Mouse (Mus musculus) stomach, embryonic 14.5 days (tissue): Measurements from ENCODE around the gene Thra. TPM values are rescaled to one million over a fixed set of nuclear protein-coding genes. Genes with fewer than 3 reads are reported as not detected.

ENCODE experiments used
- ATAC-seq: fragments of 200-750 bp; cut with Nextera tagmentation; 2 replicates; pipeline ENCODE4 v1.8.0; 2017; ENCODE audit warnings: low read depth, moderate TSS enrichment; ENCODE audit not compliant: insufficient number of reproducible peaks, insufficient read depth, low FRiP score
- H3K27ac ChIP-seq: fragments of 300-500 bp; sonication (generic); 2 replicates; pipeline ENCODE4 v1.5.1; 2014; ENCODE audit warnings: mild to moderate bottlenecking, low read length, moderate library complexity, mixed read lengths
- H3K27me3 ChIP-seq: fragments of 300-500 bp; sonication (generic); 2 replicates; pipeline ENCODE4 v1.6.1; 2014; ENCODE audit warnings: low read length, control low read depth, mixed read lengths; ENCODE audit not compliant: control insufficient read depth, insufficient read depth
- H3K36me3 ChIP-seq: fragments of 300-500 bp; sonication (generic); 2 replicates; pipeline ENCODE4 v1.6.1; 2014; ENCODE audit warnings: mild to moderate bottlenecking, control low read depth, low read length, moderate library complexity, mixed read lengths; ENCODE audit not compliant: control insufficient read depth, insufficient read depth
- H3K4me1 ChIP-seq: fragments of 300-500 bp; sonication (generic); 2 replicates; pipeline ENCODE4 v1.6.1; 2014; ENCODE audit warnings: low read length, control low read depth, mixed read lengths; ENCODE audit not compliant: control insufficient read depth, insufficient read depth
- H3K4me2 ChIP-seq: fragments of 300-500 bp; sonication (generic); replicated peaks from 2 replicates; pipeline ENCODE4 v1.6.1; 2014; ENCODE audit warnings: low read depth, low read length, control low read depth
- H3K4me3 ChIP-seq: fragments of 300-500 bp; sonication (generic); 2 replicates; pipeline ENCODE4 v1.5.1; 2014; ENCODE audit warnings: low read depth, low read length, control low read depth
- H3K9ac ChIP-seq: fragments of 300-500 bp; sonication (generic); replicated peaks from 2 replicates; pipeline ENCODE4 v1.6.1; 2014; ENCODE audit warnings: low read depth, mild to moderate bottlenecking, control low read depth, low read length, moderate library complexity, mixed read lengths
- H3K9me3 ChIP-seq: fragments of 300-500 bp; sonication (generic); 2 replicates; pipeline ENCODE4 v1.6.1; 2016; ENCODE audit warnings: low read depth, low read length, control low read depth; ENCODE audit not compliant: control insufficient read depth
- WGBS: fragments of 180-500 bp; shearing (Covaris S2); extraction: QIAGEN DNeasy Blood & Tissue Kit; methylation state at CpG from one replicate; pipeline ENCODE4 v1.1.7; 2014; 5-methylcytosine and 5-hydroxymethylcytosine counted together
- polyA plus RNA-seq: library from polyadenylated mRNA; unstranded; fragments of >200 nt; fragmentation: Nextera tagmentation; extraction: Ambion mirVana; gene quantifications from 2 replicates; pipeline ENCODE4 v1.2.1, GENCODE M21; 2014

Gene Thra
- polyA plus RNA-seq, 1 experiment from 2014 or later, result 62.9 TPM

DNA sequence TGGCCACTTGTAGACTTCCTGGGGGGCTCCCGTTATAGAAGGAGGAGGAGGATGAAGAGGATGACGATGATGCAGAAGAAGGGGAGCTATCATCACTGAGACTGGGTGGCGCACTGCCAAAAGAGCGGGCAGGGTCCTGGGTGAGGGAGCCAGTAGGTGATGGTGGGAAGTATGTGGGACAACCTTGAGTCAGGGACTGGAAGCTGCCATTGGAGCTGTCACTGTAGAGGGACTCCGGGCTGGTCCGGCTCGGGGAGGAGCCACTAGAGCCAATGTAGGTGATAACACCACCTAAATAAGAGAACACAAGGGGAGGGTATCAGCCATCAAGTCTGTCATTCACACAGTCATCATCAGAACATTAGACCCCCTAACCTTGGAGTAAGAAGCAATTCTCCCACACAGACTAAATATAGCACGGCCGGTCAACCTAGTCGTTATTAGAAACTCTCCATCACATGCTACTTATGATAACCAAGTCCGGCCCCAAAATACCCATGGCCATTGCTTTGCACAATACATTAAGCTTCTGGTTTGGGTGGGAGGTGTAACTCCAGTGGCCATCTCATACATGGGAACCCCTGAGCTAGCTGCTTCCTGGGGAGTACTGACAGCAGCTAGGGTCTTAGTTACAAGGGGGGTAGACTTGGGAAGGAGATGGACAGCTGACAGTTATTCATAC, 31.5 kb downstream of the Thra start:
- no peak overlapping the region for H3K4me2 ChIP-seq
- no peak for ATAC-seq
- H3K27me3 ChIP-seq, result no peaks in the 10 kb centered on the region
- H3K4me3 ChIP-seq, result no peak overlapping the region
- WGBS, result 88% methylated on average over 11 of the region's 11 CpGs
- H3K27ac ChIP-seq, result no peak overlapping the region
- peaks cover 49% of the 10 kb centered on the region for H3K4me1 ChIP-seq
- no peak overlapping the region for H3K9ac ChIP-seq
- H3K36me3 ChIP-seq, result peaks cover 21% of the 10 kb centered on the region
- no peaks in the 10 kb centered on the region for H3K9me3 ChIP-seq

DNA sequence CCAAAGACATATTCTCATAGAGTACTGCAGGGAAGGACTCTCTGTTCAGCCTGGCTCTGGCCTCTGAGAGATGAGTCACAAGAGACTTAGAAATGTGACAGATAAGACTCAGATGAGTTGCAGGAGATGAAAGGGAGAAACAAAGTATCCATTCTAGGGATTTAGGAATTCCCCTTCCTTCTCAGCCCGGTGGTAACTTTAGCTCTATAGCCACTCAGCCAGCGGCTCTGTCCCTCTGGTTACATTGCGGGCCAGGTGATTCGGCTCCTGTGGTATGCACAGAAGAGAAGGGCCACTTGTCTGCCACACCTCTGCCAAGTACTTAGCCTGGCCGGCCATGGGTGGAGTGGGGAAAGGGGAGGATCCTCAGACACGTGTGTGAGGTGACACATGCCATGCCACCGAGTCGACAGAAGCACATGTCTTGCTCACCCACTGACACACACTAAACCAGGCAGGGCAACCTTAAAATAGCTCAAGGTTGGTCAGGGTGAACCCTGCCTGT, 32.3 kb downstream of the Thra start:
- no peak overlapping the region for H3K27ac ChIP-seq

DNA sequence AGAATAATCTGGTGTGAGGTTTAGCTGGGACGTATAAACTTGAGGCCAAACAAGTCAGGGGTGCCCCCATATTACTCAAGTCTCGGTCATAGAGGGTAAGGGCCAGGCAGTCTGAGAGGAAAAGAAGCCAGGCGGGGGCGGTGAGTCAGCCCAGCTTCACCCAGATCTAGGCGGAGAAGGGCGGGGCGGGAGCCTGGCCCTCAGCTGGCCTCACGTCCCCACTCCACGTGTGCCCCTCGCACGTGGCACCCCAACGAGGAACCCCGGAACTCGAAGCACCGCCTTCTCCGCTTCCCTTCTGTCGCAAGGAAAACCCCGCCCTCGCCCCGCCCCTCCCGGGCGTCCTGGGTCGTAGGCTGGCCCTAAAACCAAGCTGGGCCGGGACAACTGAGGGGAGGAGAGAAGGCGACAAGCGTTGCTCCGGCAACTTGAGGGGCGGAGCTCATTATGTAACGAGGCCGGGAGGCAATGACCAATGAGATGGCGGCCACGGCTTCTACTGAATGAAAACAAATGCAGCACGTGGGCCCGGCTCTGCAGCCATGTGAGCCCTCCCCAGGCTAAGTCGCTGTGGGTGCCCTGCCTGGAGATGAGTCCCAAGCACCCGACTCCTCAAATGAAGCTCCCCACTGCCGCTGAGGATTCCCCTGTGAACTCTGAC, 33.3 kb downstream of the Thra start:
- Histone ChIP-seq H3K4me3 (peak overlapping the region; percentile 28), H3K9me3 (no peaks in the 10 kb centered on the region), H3K4me2 (peak overlapping the region; percentile 47), H3K4me1 (peaks cover 40% of the 10 kb centered on the region), H3K27ac (peak overlapping the region; percentile 17; the same call in 1 of the 2 replicates), H3K36me3 (peaks cover 15% of the 10 kb centered on the region), H3K9ac (no peak overlapping the region; the same call in 1 of the 2 replicates), H3K27me3 (no peaks in the 10 kb centered on the region)
- peak; percentile 85 for ATAC-seq
- WGBS, result under 1% methylated on average over 37 of the region's 37 CpGs

More for the DNA sequence above, 32.3 kb downstream of the Thra start:
- Histone ChIP-seq H3K36me3 (peaks cover 21% of the 10 kb centered on the region), H3K9ac (no peak overlapping the region), H3K9me3 (no peaks in the 10 kb centered on the region), H3K27me3 (no peaks in the 10 kb centered on the region), H3K4me1 (peaks cover 48% of the 10 kb centered on the region), H3K4me3 (no peak overlapping the region), H3K4me2 (0 out of 2 replicates have a peak overlapping the region, but pooled peaks have one; percentile 47)
- 51% methylated on average over 8 of the region's 8 CpGs for WGBS
- no peak for ATAC-seq

DNA sequence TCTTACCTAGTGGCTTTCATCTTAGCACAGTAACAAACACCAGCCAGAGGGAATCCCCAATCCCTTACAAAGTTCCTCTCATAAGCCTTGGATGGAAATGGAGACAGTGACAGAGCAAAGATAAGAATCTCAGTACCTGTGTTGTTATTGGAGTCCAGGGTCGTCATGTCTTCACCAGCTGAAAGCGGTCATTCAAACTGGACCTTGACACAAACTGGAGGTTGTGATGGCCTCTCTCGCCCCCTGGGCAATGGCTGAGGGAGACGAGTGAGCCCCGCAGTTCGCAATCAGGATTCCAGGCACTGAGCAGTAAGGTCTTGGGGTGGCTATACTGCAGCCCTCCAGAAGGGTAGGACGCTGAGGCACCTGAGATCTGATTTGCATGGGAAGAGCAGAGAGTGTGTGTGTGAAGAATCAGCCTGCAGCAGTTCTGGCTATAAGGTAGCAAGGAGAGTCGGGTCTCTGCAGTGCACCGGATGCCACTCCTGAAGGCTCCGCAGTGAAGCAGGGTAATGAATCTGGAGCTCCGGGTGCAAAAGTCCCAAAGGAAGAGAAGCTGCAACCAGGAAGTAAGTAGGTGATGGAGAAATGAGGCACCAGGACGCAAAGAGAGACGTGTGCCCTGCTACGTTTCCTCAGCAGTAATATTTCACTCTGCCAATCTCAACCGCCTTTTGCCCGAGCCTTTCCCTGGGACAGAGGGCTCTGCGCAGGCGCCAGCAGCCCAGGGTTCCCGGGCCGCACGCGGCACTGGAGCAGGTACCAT, 34.3 kb downstream of the Thra start, which contains the start of gene Nr1d1:
Gene Nr1d1, minus strand, starts transcription at position 752 of the 766 bp plus-strand sequence.
- Histone ChIP-seq H3K4me3 (peak within 1 kb of the TSS; percentile 28), H3K36me3 (peaks cover 6% of the 10 kb centered on the region; the same call in 1 of the 2 replicates), H3K4me2 (peak within 1 kb of the TSS; percentile 47), H3K27ac (peak within 1 kb of the TSS; percentile 90), H3K9me3 (no peaks in the 10 kb centered on the region), H3K4me1 (peaks cover 38% of the 10 kb centered on the region), H3K9ac (no peak within 1 kb of the TSS; the same call in 1 of the 2 replicates), H3K27me3 (no peaks in the 10 kb centered on the region)
- ATAC-seq, result no peak
- under 1% methylated on average over 22 of the region's 22 CpGs for WGBS

DNA sequence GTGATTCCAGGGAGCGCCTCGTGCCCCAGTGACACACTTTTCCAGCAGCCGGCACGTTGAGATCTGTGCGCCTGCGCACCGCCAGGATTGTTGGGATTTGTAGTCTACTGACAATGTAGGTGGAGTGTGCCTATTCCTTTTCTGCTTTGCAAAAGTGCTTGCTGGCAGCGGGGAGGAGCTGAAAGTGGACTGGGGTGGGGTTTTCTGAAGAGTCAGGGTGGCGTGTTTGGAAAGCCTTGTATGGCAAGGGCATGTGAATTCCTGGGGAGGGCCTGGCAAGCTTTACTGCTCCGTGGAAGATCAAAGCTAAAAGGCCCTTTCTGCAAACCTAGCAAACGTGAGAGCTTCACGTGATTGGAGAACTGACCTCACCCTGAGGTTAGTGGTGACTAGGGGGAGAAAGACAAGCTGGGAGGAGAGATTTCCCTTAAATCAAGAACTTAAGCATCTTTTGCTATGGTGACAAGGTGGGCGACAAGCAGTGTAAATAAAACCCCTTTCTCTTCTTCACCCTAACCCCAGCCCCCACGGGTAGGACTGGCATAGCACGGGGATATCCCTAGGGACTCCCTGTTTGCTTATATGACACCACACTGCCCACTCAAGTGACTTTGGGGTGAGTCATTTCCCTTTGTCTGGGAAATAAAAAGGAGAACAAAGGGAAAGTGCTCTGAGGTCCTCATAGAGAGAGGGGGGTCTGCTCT, 35.1 kb downstream of the Thra start:
- no peaks in the 10 kb centered on the region for H3K9me3 ChIP-seq
- H3K4me1 ChIP-seq, result peaks cover 38% of the 10 kb centered on the region
- no peak overlapping the region; the same call in 1 of the 2 replicates for H3K9ac ChIP-seq
- peak; percentile 80 for ATAC-seq
- H3K27me3 ChIP-seq, result no peaks in the 10 kb centered on the region
- H3K4me3 ChIP-seq, result peak overlapping the region; percentile 28
- H3K27ac ChIP-seq, result peak overlapping the region; percentile 90
- H3K36me3 ChIP-seq, result peaks cover 1% of the 10 kb centered on the region; the same call in 1 of the 2 replicates
- peak overlapping the region; percentile 47 for H3K4me2 ChIP-seq
- WGBS, result 2% methylated on average over 15 of the region's 15 CpGs

DNA sequence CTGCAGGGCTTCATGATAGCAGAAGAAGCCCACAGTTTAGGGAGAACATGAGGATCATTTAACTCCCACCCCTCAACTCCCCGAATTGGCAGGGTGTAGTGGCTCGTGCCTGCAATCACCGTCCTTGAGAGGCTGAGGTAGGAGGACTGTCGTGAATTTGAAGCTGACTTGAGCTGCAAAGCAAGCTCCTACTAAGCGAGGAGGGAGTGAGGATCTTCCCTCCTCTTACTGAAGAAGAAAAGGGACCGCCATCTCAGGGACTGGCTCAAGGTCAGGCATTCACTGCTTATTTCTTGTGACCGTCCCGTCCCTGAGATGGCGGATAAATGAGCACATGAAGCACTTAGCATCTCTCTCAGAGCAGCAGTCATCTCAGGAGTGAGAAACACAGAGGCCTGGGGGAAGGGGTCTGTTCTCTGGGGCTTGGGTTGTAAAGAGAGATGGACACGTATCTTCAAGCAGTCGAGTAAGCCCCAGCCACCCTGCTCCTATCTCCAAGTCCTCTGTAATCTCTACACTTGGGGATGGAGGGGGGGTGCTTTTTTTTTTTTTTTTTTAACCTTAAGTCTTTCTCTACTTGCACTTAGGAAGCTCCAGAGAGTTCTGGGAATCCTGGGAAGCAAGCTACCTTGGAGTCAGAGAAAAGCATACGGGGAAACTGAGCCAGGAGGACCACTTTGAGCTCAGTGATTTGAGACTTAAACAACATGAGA, 35.8 kb downstream of the Thra start:
- Histone ChIP-seq H3K9me3 (no peaks in the 10 kb centered on the region), H3K9ac (no peak overlapping the region; the same call in 1 of the 2 replicates), H3K27me3 (no peaks in the 10 kb centered on the region), H3K4me2 (peak overlapping the region; percentile 47), H3K36me3 (no peaks in the 10 kb centered on the region), H3K4me1 (peaks cover 38% of the 10 kb centered on the region), H3K4me3 (0 out of 2 replicates have a peak overlapping the region, but pooled peaks have one; percentile 28), H3K27ac (peak overlapping the region; percentile 90)
- no peak for ATAC-seq
- WGBS, result 44% methylated on average over 12 of the region's 12 CpGs

DNA sequence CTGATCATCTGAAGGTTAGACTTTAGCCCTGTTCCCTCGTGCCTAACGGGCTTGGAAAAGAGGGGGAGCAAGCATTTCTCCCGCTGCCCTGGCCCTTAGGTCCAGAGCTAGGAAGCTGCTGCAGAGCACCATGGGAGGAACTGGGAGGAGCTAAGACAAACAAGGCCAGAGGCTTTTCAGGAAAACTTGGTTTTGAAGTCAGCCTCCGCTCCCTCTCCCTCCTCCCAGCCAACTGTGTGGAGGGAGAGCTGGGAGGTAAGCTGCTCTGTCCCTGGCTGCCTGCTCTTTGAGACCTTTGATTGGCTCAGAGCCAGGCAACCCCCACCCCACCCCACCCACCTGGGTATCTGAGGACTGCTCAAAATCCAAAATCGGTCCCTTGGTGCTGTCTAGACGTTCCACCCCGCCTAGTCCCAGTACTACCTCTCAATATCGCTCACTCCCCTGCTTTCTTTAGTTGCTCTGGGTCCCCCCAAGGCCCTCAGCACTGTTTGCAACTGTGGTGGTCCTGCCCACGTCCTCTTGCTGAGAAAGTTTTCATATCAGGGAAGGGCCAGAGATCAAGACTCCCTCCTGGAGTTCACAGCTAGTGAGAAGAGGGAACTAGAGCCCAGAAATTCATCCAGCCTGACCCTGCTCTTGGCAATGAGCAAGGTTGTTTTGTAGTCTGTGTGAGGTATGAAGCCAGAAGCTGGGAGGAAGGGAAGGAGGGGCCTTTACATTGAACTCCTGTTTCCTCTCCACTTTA, 36.6 kb downstream of the Thra start:
- Histone ChIP-seq H3K4me2 (peak overlapping the region; percentile 29), H3K27me3 (no peaks in the 10 kb centered on the region), H3K9me3 (no peaks in the 10 kb centered on the region), H3K4me1 (peaks cover 44% of the 10 kb centered on the region), H3K27ac (peak overlapping the region; percentile 90), H3K9ac (no peak overlapping the region), H3K4me3 (no peak overlapping the region), H3K36me3 (no peaks in the 10 kb centered on the region)
- no peak for ATAC-seq
- WGBS, result 7% methylated on average over 9 of the region's 9 CpGs
